Mouse (Mus musculus): Measurements from ENCODE around the gene Shank3. TPM values are rescaled to one million over a fixed set of nuclear protein-coding genes. Genes with fewer than 3 reads are reported as not detected.

Gene Shank3
- polyA plus RNA-seq, 1 experiment: 10.2 TPM

DNA sequence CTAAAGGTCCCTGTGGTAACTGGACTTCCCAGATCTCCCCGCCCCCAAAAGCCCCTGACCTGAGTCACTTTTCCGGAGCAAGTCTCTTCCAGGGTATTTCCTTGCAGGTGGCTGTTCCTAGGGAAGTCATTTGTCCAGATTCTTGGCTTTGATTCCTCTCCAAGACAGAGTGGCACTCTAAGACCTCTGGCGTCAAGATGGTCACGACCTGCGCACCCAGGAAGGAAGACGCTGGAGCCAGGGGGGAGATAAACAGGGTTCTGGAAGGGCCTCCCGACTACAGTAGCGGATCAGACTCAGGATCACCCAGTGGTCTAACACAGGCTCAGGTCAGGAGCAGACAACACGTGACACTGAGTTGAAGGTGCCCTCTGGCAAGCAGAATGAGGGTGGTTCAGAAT, 22.3 kb upstream of the Shank3 start, which contains the start of gene Arsa:
TSS of gene Arsa (minus strand) at position 335 of the 401 bp plus-strand sequence.
- 42% methylated on average over 9 of the region's 9 CpGs for WGBS
- peak within 1 kb of the TSS; percentile 75 for H3K4me3 ChIP-seq (ENCODE audit: low read depth, low read length)
- peaks cover 18% of the 10 kb centered on the region for H3K4me1 ChIP-seq (ENCODE audit: control insufficient read depth, insufficient read depth, insufficient read length, low read length)
- peak within 1 kb of the TSS; percentile 90 for H3K27ac ChIP-seq (ENCODE audit: insufficient read depth, low read depth, low read length)
- no peaks in the 10 kb centered on the region for H3K27me3 ChIP-seq (ENCODE audit: control insufficient read depth, insufficient read depth, low read length)
- no peaks in the 10 kb centered on the region for H3K36me3 ChIP-seq (ENCODE audit: control insufficient read depth, insufficient read depth, low read length)
- no peak for TF ChIP-seq POLR2A (IDR thresholded peaks at IDR 0.05; ENCODE audit: low read depth, low read length)
- TF ChIP-seq CTCF (IDR thresholded peaks at IDR 0.05; ENCODE audit: extremely low read depth, insufficient read length, insufficient replicate concordance, low read depth, low read length): no peak

DNA sequence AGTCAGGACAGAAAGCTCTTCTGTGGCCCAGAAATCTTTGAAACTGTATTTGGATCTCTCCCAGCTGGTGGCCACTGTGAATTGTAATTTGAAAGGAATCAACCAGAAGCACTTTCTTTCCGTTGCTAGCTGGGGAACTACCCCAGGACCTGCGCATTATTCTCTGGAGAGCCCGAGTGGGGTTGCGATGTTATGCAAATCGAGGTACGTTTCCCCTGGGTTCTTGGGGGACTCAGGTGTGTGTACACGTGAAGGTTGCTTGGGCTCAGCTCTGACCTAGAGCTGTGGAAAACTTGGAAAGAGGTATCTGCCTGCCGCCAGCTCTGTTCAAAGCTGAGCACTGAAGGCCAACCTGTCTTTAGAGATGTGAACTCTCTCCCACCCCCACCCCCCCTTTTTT, 21.6 kb upstream of the Shank3 start:
- no peak overlapping the region for H3K4me3 ChIP-seq (ENCODE audit: low read depth, low read length)
- WGBS: 80% methylated on average over 8 of the region's 8 CpGs
- no peaks in the 10 kb centered on the region for H3K36me3 ChIP-seq (ENCODE audit: control insufficient read depth, insufficient read depth, low read length)
- H3K27me3 ChIP-seq (ENCODE audit: control insufficient read depth, insufficient read depth, low read length): no peaks in the 10 kb centered on the region
- H3K4me1 ChIP-seq (ENCODE audit: control insufficient read depth, insufficient read depth, insufficient read length, low read length): peaks cover 18% of the 10 kb centered on the region
- TF ChIP-seq CTCF (IDR thresholded peaks at IDR 0.05; ENCODE audit: extremely low read depth, insufficient read length, insufficient replicate concordance, low read depth, low read length) (no peak), POLR2A (IDR thresholded peaks at IDR 0.05; ENCODE audit: low read depth, low read length) (no peak)
- no peak overlapping the region for H3K27ac ChIP-seq (ENCODE audit: insufficient read depth, low read depth, low read length)

GRCm38 (mm10) chr15:89478622-89479021, 20.8 kb upstream of the Shank3 start:
- peaks cover 14% of the 10 kb centered on the region for H3K4me1 ChIP-seq (ENCODE audit: control insufficient read depth, insufficient read depth, insufficient read length, low read length)
- H3K36me3 ChIP-seq (ENCODE audit: control insufficient read depth, insufficient read depth, low read length): no peaks in the 10 kb centered on the region
- H3K27ac ChIP-seq (ENCODE audit: insufficient read depth, low read depth, low read length): no peak overlapping the region
- TF ChIP-seq CTCF (IDR thresholded peaks at IDR 0.05; ENCODE audit: extremely low read depth, insufficient read length, insufficient replicate concordance, low read depth, low read length) (no peak), POLR2A (IDR thresholded peaks at IDR 0.05; ENCODE audit: low read depth, low read length) (no peak)
- WGBS: 83% methylated on average over 3 of the region's 3 CpGs
- H3K4me3 ChIP-seq (ENCODE audit: low read depth, low read length): no peak overlapping the region
- no peaks in the 10 kb centered on the region for H3K27me3 ChIP-seq (ENCODE audit: control insufficient read depth, insufficient read depth, low read length)

DNA sequence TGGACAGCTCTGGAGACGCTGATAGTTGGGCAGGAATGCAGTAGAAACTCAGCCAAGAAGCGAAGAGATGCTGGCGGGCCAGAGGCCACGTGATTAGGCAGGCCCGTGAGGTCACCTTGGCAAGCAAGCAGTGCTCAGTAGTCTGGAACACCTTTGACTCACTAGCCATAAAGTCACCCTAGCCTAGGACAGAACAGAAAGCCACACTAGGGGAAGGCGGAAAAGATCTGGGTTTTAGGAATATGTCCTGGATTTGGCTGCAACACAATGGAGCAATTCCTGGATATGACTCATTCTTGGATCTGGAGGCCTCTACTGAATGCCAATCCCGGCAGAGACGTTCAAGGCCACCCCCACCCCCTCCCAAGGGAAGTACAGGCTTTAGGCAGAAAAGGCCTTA, 18.8 kb upstream of the Shank3 start:
- Histone ChIP-seq H3K4me3 (ENCODE audit: low read depth, low read length) (no peak overlapping the region), H3K36me3 (ENCODE audit: control insufficient read depth, insufficient read depth, low read length) (no peaks in the 10 kb centered on the region), H3K27ac (ENCODE audit: insufficient read depth, low read depth, low read length) (0 out of 2 replicates have a peak overlapping the region, but pooled peaks have one; percentile 27), H3K27me3 (ENCODE audit: control insufficient read depth, insufficient read depth, low read length) (no peaks in the 10 kb centered on the region), H3K4me1 (ENCODE audit: control insufficient read depth, insufficient read depth, insufficient read length, low read length) (peaks cover 10% of the 10 kb centered on the region)
- 35% methylated on average over 8 of the region's 8 CpGs for WGBS
- no peak for TF ChIP-seq CTCF (IDR thresholded peaks at IDR 0.05; ENCODE audit: extremely low read depth, insufficient read length, insufficient replicate concordance, low read depth, low read length)
- TF ChIP-seq POLR2A (IDR thresholded peaks at IDR 0.05; ENCODE audit: low read depth, low read length): no peak

DNA sequence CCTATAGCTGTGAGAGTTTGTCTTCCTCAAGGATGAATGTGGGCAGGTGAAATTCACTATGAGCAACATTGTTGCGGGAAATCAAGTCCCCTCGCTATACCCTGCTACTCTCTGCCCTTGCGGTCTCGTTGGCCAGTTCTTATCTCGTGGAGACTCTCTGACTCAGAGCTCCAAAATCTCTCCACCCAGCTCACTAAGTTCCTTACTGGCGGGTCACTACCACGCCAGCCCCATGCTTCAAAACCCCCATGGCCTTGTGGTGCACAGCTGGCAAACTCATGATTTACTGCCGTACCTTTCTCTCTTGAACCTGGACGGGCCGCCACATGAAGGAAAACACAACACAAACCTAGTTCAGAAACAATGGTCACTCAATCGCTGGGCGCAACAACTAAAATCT, 11.2 kb upstream of the Shank3 start:
- Histone ChIP-seq H3K4me1 (ENCODE audit: control insufficient read depth, insufficient read depth, insufficient read length, low read length) (no peaks in the 10 kb centered on the region), H3K4me3 (ENCODE audit: low read depth, low read length) (no peak overlapping the region), H3K27ac (ENCODE audit: insufficient read depth, low read depth, low read length) (no peak overlapping the region), H3K27me3 (ENCODE audit: control insufficient read depth, insufficient read depth, low read length) (no peaks in the 10 kb centered on the region), H3K36me3 (ENCODE audit: control insufficient read depth, insufficient read depth, low read length) (no peaks in the 10 kb centered on the region)
- no peak for TF ChIP-seq POLR2A (IDR thresholded peaks at IDR 0.05; ENCODE audit: low read depth, low read length)
- TF ChIP-seq CTCF (IDR thresholded peaks at IDR 0.05; ENCODE audit: extremely low read depth, insufficient read length, insufficient replicate concordance, low read depth, low read length): no peak
- 61% methylated on average over 12 of the region's 12 CpGs for WGBS

GRCm38 (mm10) chr15:89488611-89489117, 10.8 kb upstream of the Shank3 start:
- Histone ChIP-seq H3K4me1 (ENCODE audit: control insufficient read depth, insufficient read depth, insufficient read length, low read length) (no peaks in the 10 kb centered on the region), H3K36me3 (ENCODE audit: control insufficient read depth, insufficient read depth, low read length) (no peaks in the 10 kb centered on the region), H3K27me3 (ENCODE audit: control insufficient read depth, insufficient read depth, low read length) (no peaks in the 10 kb centered on the region), H3K4me3 (ENCODE audit: low read depth, low read length) (no peak overlapping the region), H3K27ac (ENCODE audit: insufficient read depth, low read depth, low read length) (no peak overlapping the region)
- 48% methylated on average over 14 of the region's 14 CpGs for WGBS
- no peak for TF ChIP-seq CTCF (IDR thresholded peaks at IDR 0.05; ENCODE audit: extremely low read depth, insufficient read length, insufficient replicate concordance, low read depth, low read length)
- TF ChIP-seq POLR2A (IDR thresholded peaks at IDR 0.05; ENCODE audit: low read depth, low read length): no peak

GRCm38 (mm10) chr15:89494970-89495369, 4.5 kb upstream of the Shank3 start:
- H3K36me3 ChIP-seq (ENCODE audit: control insufficient read depth, insufficient read depth, low read length): no peaks in the 10 kb centered on the region
- TF ChIP-seq POLR2A (IDR thresholded peaks at IDR 0.05; ENCODE audit: low read depth, low read length) (no peak), CTCF (IDR thresholded peaks at IDR 0.05; ENCODE audit: extremely low read depth, insufficient read length, insufficient replicate concordance, low read depth, low read length) (peak; percentile 27; the same call in 1 of the 2 replicates)
- H3K4me3 ChIP-seq (ENCODE audit: low read depth, low read length): no peak overlapping the region
- no peak overlapping the region for H3K27ac ChIP-seq (ENCODE audit: insufficient read depth, low read depth, low read length)
- WGBS: 67% methylated on average over 4 of the region's 4 CpGs
- H3K27me3 ChIP-seq (ENCODE audit: control insufficient read depth, insufficient read depth, low read length): peaks cover 22% of the 10 kb centered on the region
- H3K4me1 ChIP-seq (ENCODE audit: control insufficient read depth, insufficient read depth, insufficient read length, low read length): peaks cover 6% of the 10 kb centered on the region; the same call in 1 of the 2 replicates
